Mouse (Mus musculus): ENCODE data around the gene Tdo2.

Tdo2 gene

DNA sequence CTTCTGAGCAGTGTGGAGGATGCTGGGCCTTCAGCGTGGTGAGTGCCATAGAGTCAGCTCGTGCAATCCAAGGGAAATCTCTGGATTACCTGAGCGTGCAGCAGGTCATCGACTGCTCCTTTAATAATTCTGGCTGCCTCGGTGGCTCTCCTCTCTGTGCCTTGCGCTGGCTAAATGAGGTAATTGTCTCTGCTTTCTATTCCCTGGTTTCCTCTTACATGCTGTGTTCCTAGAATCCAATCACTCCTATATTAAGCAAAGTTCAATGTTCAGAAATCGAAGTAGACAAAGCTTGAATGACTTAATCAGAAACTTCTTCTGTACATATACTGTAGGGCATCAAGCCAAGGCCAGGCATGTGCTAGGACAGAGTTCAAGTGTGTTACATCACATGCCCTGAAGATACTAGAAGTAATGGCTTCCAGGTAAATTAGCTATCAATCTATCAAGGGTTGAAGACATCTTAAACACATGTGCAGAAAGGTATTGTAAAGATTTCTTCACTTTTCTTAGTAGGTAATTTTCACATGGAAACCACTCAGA, 31.1 kb downstream of the Tdo2 start:
- in situ Hi-C loops (cut with MboI, MseI): no loop called here

DNA sequence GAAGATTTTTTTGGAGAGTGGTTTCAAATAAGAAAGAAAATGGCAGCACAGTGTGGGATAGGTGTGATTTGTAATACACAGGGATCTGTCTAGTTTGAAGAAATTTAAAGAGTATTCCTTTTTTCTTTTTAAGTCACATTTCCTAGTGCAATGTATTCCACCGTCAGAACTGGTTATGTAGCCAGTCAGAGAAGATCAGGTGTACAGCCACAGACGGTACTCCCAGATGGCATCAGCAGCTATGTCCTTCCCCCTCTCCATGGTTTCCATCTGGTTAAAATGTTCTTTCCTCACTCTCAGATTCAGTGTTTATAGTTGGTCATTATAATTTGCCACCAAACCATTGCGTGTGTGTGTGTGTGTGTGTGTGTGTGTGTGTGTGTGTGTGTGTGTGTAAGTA, 32.9 kb downstream of the Tdo2 start:
- in situ Hi-C loops (cut with MboI, MseI): no loop called here

DNA sequence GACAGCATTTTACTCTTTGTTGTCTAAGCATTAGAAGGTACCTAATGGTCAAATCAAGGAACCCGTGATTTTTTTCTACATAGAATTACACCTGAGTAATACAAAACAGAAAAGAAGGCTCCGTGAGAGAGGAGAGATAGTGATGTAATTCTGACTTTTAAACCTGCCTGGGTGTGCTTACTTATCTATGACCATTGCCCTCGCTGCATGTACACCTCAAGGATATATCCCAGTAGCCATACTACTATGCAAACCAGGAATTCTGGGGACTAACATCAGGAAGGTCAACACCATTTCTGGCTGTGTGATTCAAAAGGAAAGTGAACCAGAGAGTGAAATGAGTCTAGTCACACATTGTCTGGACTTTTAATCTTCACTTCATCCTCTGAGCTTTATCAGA, 33.7 kb downstream of the Tdo2 start:
- in situ Hi-C loops (cut with MboI, MseI): no loop called here

DNA sequence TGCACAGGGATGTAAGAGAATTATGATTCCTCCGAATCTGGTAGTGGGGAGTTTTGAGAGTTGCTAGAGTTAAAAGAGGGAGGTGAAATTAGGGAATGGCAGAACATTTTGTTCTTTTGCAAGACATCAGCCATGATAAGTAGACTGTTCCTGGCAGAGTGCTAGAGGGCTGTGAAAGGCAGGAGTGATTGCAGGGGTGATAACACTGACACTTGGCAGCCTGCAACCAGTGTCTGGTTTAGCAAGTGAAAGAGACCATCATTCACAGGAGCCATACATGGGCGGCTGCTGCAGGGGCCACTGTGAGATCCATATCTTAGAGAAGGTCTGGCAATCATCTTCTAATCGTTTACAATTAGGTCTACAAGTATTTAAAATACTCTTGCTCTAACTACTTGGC, 37.1 kb downstream of the Tdo2 start:
- in situ Hi-C loops (cut with MboI, MseI): no loop called here

DNA sequence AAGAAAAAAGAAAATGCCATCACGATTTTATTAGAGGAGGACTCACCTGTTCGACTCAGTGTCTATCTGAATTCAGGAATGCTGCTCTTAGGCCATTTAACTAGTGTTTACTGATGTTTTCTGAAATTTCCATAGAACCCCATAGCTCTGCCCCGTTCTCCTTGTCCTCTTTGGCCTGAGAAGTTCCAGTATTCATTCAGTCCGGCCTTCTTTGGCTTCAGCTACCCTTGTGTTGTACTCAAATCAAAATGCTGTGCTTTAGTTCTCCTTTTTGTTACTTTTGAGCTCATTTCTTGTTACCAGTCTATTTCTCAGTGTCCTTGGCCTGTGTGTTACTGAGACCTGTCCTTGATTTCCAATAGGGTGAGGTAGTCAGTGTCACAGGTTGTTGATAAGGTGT, 42.7 kb downstream of the Tdo2 start:
- in situ Hi-C loops (cut with MboI, MseI): loop anchor here in 1 of 2 experiments (5.0 kb wide), 1 partner anchor 209 kb away; no protein-coding TSS in a partner anchor

DNA sequence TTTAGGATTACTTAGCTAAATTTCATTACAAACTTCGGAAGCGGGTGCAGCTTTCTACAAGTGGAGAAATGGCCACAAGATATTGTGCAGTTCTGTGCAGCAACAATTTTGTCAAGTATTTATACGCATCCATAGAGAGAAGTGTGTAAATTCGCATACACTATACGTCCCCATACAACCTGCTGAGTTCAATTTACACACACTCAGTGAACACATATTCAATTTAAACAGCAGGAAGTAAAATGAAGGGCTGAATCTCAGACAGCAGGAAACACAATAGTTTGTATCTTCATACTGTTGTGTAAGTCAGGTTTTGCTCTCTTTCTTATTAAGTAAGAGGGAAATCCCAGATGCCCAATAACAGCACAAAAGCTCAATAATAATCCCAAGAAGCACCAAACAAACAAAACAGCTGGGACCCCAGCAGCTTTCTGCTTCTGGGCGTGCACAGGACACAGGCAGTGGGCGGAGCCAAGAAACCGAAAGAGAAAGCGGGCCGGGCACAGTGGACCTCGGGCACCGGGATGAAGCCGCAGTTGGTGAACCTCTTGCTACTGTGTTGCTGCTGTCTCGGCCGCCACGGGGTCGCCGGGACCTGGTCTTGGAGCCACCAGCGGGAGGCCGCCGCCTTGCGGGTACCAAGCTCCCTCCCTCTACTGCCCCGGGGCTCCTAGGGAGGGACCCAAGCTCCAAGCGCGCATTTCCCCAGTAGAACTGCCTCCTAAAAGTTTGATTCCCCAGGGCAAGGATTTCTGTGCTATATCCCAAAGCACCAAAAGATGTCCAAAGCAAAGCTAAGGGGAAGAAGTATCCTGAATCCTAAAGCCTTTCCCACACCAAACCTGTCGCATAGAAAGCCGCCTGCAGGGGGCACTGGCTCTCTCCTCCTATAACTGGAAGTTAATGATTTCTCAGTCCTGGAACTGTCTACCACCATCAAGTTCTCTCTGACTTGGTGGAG, 43.6 kb downstream of the Tdo2 start, which contains the start of gene Ctso:
Gene Ctso, plus strand, starts transcription at position 461 of the 961 bp plus-strand sequence.
- in situ Hi-C loops (cut with MboI, MseI): loop anchor here in 1 of 2 experiments (5.0 kb wide), 1 partner anchor 210 kb away; no protein-coding TSS in a partner anchor

DNA sequence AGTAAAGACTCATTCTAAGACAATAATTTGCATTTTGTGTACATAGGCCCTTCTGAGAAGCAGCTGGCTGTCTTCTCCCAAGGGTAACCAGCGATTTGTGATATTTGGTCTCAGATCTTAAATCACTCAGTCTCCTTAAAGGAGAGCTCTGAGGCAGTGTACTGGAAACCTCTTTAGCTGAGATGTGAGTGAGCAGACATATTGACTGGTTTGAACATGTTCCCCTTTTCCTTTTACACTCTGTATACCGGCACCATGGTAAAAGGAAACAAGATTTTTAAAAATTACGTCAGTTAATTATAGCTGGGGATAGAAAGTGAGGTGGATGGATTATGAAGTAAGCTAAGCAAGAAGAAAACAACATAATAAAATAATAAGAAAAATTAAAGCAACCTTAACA, 44.3 kb downstream of the Tdo2 start:
- in situ Hi-C loops (cut with MboI, MseI): loop anchor here in 1 of 2 experiments (5.0 kb wide), 1 partner anchor 211 kb away; no protein-coding TSS in a partner anchor

DNA sequence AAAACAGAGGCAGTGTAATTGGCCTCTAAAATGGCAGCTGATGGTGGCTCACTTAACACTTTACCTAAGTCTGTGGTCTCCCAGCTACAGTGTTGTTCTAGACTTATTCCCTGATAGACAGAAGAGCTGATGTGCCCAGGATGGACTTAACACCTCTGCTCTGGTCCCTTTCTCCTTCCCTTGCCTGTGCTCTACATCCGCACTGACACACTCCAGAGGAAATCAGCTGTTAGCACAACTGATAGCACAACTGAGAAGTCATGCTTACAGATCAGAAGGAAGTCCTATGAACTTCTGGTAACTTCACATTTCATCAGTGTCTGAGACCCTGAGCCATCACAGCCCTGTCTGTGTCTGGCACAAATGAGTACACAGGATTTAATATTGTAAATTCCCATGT, 46.9 kb downstream of the Tdo2 start:
- in situ Hi-C loops (cut with MboI, MseI): loop anchor here (10.0 kb wide), 2 partner anchors 144 to 1834 kb away; no protein-coding TSS in a partner anchor

DNA sequence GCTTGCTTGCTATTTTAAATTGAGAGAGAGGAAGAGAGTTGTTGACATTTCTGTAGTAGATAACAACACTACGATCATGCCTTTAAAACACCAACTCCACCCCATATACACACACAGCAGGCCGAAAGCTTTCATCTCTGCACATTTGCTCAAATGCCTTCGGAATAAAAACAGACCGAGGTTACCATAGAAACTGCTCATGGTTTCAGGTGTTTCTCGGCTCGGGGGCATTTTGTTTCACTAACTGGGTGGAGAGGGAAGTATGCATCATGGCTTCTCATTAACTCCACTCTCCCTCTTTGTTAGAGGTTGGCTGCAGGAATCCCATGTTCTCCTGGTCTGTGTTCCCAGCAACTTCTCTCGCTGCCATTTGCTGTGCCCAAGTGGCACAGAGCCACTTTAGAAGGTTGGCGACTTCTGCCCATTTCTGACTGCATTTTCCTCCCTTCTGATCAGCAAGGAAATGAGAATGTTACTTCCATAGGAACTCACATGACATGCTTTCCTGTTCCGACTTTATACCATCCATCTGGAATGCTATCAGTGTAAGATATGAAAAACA, 49.2 kb downstream of the Tdo2 start:
- in situ Hi-C loops (cut with MboI, MseI): loop anchor here (10.0 kb wide), 2 partner anchors 142 to 1832 kb away; no protein-coding TSS in a partner anchor

DNA sequence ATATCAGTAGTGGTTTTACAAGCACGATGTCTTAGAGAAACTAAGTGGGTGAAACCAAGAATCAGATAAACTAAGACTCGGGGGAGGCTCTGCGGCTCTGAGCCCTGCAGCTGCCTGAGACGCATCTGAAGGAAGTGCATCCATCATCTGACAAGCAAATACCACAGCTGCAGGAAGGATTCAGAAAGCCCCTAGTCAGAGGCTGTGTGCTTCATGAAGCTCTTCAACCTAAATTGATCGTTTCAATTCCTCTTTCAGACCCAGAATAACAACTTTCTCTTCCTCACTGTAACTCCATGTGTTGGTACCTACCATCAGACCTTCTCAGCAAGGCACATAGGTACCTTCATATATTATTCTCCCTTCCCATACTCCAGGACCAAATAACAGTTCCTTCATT, 50.1 kb downstream of the Tdo2 start:
- in situ Hi-C loops (cut with MboI, MseI): loop anchor here (10.0 kb wide), 2 partner anchors 141 to 1831 kb away; no protein-coding TSS in a partner anchor

DNA sequence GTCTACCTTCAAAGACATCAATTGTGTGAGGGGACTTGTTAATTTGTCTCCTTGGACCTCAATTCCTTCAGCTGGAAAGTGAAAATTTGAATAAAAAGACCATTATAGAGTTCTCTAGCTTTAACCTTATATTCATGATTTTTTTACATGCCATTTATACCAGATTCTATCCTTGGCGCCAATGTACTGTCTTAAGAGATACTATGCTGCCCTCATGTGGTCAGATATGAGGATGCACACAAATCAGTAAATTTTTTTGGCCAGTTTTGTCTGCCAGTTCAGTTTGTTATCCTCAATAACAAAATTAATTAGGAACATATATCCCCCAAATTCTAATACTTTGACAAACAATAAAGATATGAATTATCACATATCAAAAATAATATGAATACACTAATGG, 51.1 kb downstream of the Tdo2 start:
- in situ Hi-C loops (cut with MboI, MseI): loop anchor here (5.0 to 10.0 kb wide), 4 partner anchors 140 to 1830 kb away; no protein-coding TSS in a partner anchor

DNA sequence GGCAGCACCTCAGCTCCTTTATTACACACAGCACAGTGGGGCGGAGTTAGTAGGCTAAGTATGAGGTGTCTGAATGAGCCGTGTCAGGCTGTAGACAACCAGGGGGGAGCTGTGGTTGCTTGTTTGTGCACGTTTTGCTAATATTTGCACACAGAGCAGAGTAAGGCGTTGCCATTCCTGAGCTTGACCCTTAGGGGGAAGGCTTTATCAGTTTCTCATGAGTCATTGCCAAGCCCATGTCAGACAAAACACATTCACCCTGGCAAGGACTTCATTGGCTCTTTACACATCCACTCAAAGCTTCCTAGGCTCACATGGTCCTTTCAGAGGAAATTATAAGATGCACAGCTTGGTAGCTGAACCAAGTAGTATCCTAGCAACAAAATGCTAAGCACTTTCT, 53.1 kb downstream of the Tdo2 start:
- in situ Hi-C loops (cut with MboI, MseI): loop anchor here (5.0 to 10.0 kb wide), 4 partner anchors 138 to 1828 kb away; no protein-coding TSS in a partner anchor

DNA sequence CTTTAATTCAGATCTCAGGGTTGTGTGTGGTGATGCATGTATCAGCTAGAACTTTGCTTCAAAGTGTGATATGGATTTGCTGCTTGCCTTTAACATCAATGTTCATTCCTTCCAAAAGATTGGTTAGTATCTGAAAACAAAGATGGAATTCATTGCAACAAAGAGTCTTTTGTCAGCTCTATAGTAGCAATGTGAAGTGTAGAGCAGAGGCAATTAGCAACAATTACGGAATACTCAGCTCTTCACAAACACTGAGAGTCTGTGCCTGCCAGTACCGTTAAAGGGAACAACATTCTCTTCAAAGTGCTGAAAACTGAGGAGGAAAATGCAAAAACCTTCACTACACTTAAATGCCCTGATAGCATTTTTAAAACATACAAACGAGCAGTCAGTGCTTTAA, 56.3 kb downstream of the Tdo2 start:
- in situ Hi-C loops (cut with MboI, MseI): loop anchor here (5.0 to 10.0 kb wide), 5 partner anchors 132 to 1825 kb away; no protein-coding TSS in a partner anchor

DNA sequence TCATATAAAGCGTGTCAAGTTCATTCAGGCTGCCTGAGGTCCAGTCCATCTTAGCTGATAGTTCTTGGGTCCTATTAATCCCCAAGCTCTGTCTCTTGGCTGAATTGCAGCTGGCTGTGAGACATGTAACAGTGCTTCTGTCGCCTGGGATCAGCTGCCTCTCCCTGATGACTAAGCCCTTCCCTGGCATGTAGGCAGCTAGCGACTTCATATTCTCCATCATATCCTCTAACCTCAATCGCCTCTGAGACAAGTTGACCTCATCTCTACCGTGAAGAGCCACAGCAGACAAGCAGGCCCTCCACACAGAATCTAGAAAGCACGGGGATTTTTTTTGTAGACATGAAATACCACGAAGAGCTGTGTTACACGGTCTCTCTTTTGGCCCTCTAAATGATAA, 57.8 kb downstream of the Tdo2 start:
- in situ Hi-C loops (cut with MboI, MseI): loop anchor here in 1 of 2 experiments (5.0 kb wide), 1 partner anchor 131 kb away; no protein-coding TSS in a partner anchor

DNA sequence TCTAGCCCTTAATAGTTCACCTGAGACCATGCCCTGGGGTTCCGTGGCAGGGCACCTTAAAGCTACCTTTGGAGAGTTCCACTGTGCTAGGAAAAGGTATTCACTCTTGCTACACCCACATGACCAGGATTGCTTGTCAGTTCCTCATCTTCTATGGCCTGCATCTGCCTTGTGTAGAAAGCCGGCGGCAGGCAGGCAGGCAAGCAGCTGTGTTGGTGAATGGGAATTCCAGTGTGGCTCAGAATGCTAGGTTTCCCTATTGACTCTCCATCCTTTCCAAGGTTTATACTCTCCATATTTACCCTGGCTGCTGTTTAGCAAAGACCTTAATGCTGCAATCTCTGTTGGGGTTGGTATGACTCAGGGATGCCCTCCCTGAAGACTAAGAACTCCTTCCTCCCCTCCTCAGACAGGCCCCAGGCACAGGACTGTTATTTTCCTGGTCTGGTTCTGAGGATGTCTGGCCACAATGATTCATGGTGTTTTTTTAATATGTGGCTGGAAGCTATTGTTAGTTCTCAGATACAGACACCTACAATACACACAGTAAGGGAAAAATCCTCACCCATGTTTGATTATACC, 58.6 kb downstream of the Tdo2 start:
- in situ Hi-C loops (cut with MboI, MseI): loop anchor here in 1 of 2 experiments (5.0 kb wide), 1 partner anchor 130 kb away; no protein-coding TSS in a partner anchor

DNA sequence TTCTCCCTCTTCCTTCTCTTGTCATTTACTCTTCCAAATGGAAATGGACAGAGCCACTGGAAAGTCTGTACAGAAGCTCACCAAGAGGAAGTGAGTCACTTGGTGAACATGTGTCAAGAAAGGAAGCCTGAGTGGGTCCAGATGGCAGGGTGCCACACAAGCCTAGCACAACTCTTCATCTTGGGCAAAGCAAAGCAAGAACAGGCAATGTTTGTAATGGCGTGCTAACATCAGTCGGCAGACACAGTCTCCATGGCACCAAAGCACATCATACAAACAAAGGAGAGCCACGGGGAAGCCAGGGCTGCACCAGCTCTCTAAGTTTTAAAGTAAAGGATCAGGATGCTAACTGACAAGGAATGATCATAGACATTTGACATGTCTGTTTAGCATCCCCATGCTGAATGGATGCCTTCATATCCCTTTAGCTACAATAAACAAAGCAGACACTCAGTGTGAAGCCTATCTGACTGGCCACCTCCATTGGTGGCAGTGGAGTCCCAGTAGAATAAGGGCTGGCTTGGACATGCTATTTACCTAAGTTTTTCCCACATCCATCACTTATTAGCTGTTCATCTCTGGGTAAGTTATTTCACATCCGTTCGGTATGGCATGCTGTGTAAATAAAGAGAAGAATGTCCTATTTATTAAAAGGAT, 59.8 kb downstream of the Tdo2 start:
- in situ Hi-C loops (cut with MboI, MseI): loop anchor here in 1 of 2 experiments (5.0 kb wide), 1 partner anchor 129 kb away; no protein-coding TSS in a partner anchor

DNA sequence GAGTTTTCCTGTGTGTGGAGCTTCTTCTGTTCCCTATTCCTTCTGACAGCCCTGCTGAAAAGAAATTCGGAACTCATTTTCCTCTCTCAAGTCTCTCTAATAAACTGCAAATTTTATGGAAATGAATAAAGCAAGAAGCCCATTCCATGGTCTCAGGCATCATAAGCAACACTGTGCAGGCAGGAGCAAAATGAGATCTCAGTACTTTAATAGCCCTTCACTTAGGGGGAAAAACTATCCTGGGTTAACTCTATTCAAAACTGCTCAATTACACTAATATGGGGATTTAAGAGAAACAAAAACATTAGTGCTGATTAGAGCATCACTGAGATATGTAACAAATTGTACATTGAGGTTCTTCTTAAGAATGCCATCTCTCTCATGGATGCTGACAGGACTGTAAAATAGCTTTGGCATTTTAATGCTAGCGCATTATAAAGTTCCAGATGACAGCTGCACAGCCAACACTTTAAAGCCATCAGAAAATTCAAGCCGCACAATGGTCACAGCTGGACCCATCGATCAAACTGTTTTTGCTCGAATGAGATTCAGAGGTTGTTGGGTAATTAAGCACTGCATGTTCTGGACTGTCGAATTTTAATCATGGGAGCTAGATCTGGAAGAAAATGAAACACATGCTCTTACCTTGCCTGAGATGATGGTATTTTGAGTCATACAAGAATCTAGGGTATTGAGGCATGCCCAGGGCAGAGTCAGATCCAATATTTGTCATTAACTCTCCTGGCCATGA, 65.5 kb downstream of the Tdo2 start:
- in situ Hi-C loops (cut with MboI, MseI): no loop called here
